In the genomic region with DNA sequence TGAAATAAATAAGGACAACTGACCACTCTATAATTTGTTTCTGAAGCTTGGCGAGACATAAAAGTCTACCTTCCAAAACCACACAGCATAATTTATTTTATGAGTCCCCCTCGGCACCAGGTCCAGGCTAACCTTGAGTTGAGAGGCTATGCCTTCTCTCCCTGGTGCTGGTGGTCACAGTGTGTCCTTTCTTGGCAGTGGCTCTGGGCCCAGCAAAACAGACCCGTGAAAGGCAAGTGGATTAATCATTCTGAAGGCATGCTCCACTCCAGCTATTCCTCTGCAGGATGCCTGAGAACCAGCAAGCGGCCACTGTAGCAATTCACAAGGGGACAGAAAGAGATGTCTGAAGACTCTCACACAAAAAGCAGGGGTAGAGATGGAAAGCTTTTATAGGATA, we compare ENCODE assay signal across 9 mouse cellular contexts.
DNase-seq lines count a peak whose midpoint lies in the region; ATAC-seq lines count a peak whose summit lies in the region.
"Had no signal": no experiment of that assay in that cellular context is flagged by ENCODE, and none has a peak within 500 bp of the region (broad histone marks: within the 10 kb centered on the region; RNA-seq: fewer than 3 reads in every experiment).

No protein-coding gene starts in this region.

- no peak overlapping the region for H3K4me2 ChIP-seq in heart, embryonic 12.5 days
- no peak overlapping the region for H3K4me2 ChIP-seq in forebrain, embryonic 15.5 days (replicated peaks)
- H3K4me2 ChIP-seq in neural tube, embryonic 12.5 days (replicated peaks) = 0 out of 2 replicates have a peak overlapping the region, but pooled peaks have one; percentile 1
- H3K4me2 ChIP-seq: stomach, embryonic 15.5 days had no signal

- H3K27me3 ChIP-seq in heart, embryonic 12.5 days (replicated peaks) = no peaks in the 10 kb centered on the region
- H3K27me3 ChIP-seq in forebrain, embryonic 15.5 days = no peaks in the 10 kb centered on the region
- H3K27me3 ChIP-seq in neural tube, embryonic 12.5 days (replicated peaks) = no peaks in the 10 kb centered on the region
- H3K27me3 ChIP-seq: stomach, embryonic 15.5 days had no signal

- no peak for ATAC-seq in heart, embryonic 12.5 days (ENCODE audit: insufficient number of reproducible peaks, low FRiP score)
- peak; percentile 65 for ATAC-seq in forebrain, embryonic 15.5 days (replicated peaks)
- peak; percentile 82 for ATAC-seq in neural tube, embryonic 12.5 days (ENCODE audit: low FRiP score, low read depth)

- H3K9me3 ChIP-seq in heart, embryonic 12.5 days (replicated peaks) = no peaks in the 10 kb centered on the region
- no peaks in the 10 kb centered on the region for H3K9me3 ChIP-seq in forebrain, embryonic 15.5 days
- no peaks in the 10 kb centered on the region for H3K9me3 ChIP-seq in neural tube, embryonic 12.5 days
- H3K9me3 ChIP-seq: stomach, embryonic 15.5 days had no signal

- 60% methylated on average over 4 of the region's 4 CpGs for WGBS in heart, embryonic 12.5 days
- WGBS in forebrain, embryonic 15.5 days = 51% methylated on average over 4 of the region's 4 CpGs
- WGBS in neural tube, embryonic 12.5 days = 25% methylated on average over 4 of the region's 4 CpGs

- peak; percentile 93 for DNase-seq in heart, adult 11 months
- DNase-seq in adrenal gland, postnatal 25 days = peak; percentile 12
- DNase-seq in layer of hippocampus, postnatal 36 days = peak; percentile 23 to 39
- no peak for DNase-seq in retina, embryonic 14.5 days (ENCODE audit: low spot score)
- DNase-seq in thymus, postnatal 10 days (ENCODE audit: low spot score in 2 of 2) = no peak

- H3K9ac ChIP-seq in heart, embryonic 12.5 days = no peak overlapping the region
- no peak overlapping the region for H3K9ac ChIP-seq in forebrain, embryonic 15.5 days (replicated peaks)
- no peak overlapping the region for H3K9ac ChIP-seq in neural tube, embryonic 12.5 days
- H3K9ac ChIP-seq: stomach, embryonic 15.5 days had no signal

- no peaks in the 10 kb centered on the region for H3K4me1 ChIP-seq in heart, embryonic 12.5 days (replicated peaks)
- H3K4me1 ChIP-seq in forebrain, embryonic 15.5 days = peaks cover 13% of the 10 kb centered on the region; the same call in 1 of the 2 replicates
- H3K4me1 ChIP-seq in neural tube, embryonic 12.5 days = peaks cover 21% of the 10 kb centered on the region

- H3K27ac ChIP-seq in heart, embryonic 12.5 days (ENCODE audit: poor library complexity, severe bottlenecking) = no peak overlapping the region
- H3K27ac ChIP-seq in forebrain, embryonic 15.5 days (replicated peaks) = peak overlapping the region; percentile 6; the same call in 1 of the 2 replicates
- H3K27ac ChIP-seq in neural tube, embryonic 12.5 days = no peak overlapping the region
- H3K27ac ChIP-seq: stomach, embryonic 15.5 days had no signal

- no peaks in the 10 kb centered on the region for H3K36me3 ChIP-seq in heart, embryonic 12.5 days
- H3K36me3 ChIP-seq in forebrain, embryonic 15.5 days = no peaks in the 10 kb centered on the region
- no peaks in the 10 kb centered on the region for H3K36me3 ChIP-seq in neural tube, embryonic 12.5 days
- H3K36me3 ChIP-seq: stomach, embryonic 15.5 days had no signal

- H3K4me3 ChIP-seq in heart, embryonic 12.5 days = no peak overlapping the region
- H3K4me3 ChIP-seq in forebrain, embryonic 15.5 days = no peak overlapping the region
- H3K4me3 ChIP-seq in neural tube, embryonic 12.5 days = no peak overlapping the region
- H3K4me3 ChIP-seq: stomach, embryonic 15.5 days had no signal

Comparison
In these comparisons a context has a peak if more than half of its experiments do, and no peak if none do; other contexts are left out.
1. DNase-seq: peak in heart, adult 11 months (single experiment), adrenal gland, postnatal 25 days (single experiment) and layer of hippocampus, postnatal 36 days (2 of 2); none in retina, embryonic 14.5 days (single experiment) and thymus, postnatal 10 days (0 of 2).